Mouse (Mus musculus) lung, postnatal 0 days (tissue): ENCODE measurements around the gene Tle6.
A peak's percentile ranks its signal among the peaks of the same experiment; 100 is the strongest.

Experiments used
- CTCF ChIP-seq: IDR thresholded peaks from 2 replicates; pipeline ENCODE4 v1.5.1; 2016; ENCODE audit warnings: antibody characterized with exemption, mild to moderate bottlenecking
- EP300 ChIP-seq: IDR thresholded peaks from 2 replicates; pipeline ENCODE4 v1.6.1; 2016; ENCODE audit warnings: antibody characterized with exemption, mild to moderate bottlenecking, control low read depth

- TF ChIP-seq CTCF (peak; percentile 42), EP300 (no peak)
Measured at GRCm38 (mm10) chr10:81608308-81608707, 7.4 kb upstream of the Tle6 start.
